ENCODE assay signal across 16 mouse cellular contexts in the genomic region with DNA sequence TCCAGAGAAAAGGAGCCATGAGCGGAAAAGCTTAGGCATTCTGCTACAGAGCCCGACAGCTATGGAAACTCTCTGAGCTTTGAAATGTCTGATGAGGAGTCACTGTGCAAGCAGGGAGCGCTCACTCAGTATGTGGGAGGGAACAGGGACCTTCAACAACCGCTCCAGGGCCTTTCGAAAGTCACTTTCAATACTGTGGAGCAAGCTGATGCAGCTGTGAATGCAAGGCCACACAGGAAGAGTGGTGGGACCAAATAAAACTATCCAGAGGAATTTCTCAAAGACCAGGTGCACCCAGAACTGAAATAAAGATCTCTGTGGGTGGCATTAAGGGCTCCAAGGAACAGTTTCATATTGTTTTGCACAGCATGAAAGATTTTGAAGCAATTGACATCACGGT. TPM values are rescaled to one million over a fixed set of nuclear protein-coding genes. Genes with fewer than 3 reads are reported as not detected.
"Had no signal": no experiment of that assay in that cellular context is flagged by ENCODE, and none has a peak within 500 bp of the region (broad histone marks: within the 10 kb centered on the region; RNA-seq: fewer than 3 reads in every experiment).

No protein-coding gene starts in this region.

- DNase-seq: gastrocnemius, adult 2 months; gastrocnemius, postnatal 10 days; gastrocnemius, postnatal 25 days; heart, adult 18-20 months; heart, postnatal 10 days; heart, postnatal 4 days; kidney, adult 18-20 months; kidney, adult 8-10 months; kidney, postnatal 10 days; kidney, postnatal 25 days; kidney, postnatal 4 days; liver; liver, embryonic 13.5 days had no signal

RNA-seq across cellular contexts. Expression of a gene that starts 1.9 kb away (rescaled TPM):
- total RNA-seq: gastrocnemius, adult 2 months; gastrocnemius, postnatal 25 days; heart, adult 18-20 months; heart, adult 8-10 months; heart, postnatal 25 days had no signal
- polyA plus RNA-seq: intestine, postnatal 0 days; liver, embryonic 13.5 days had no signal
